Mouse (Mus musculus) E14TG2a.4 (cell line): Measurements from ENCODE around the gene Foxq1.

Experiments
- CTCF ChIP-seq: conservative IDR thresholded peaks from 2 replicates; pipeline ENCODE4 v1.5.1; 2014; ENCODE audit warnings: low read length
- NANOG ChIP-seq: IDR thresholded peaks from 2 replicates; pipeline ENCODE4 v1.6.1; 2014; ENCODE audit warnings: borderline replicate concordance, low read length, mixed read lengths

- TF ChIP-seq CTCF (no peak), NANOG (no peak)
These were observed 37.5 kb upstream of the Foxq1 start for GRCm38 (mm10) chr13:31518411-31518886.
